Mouse (Mus musculus) neutrophil, adult 65 days (primary cell): Measurements from ENCODE around the gene Rpl28. TPM values are rescaled to one million over a fixed set of nuclear protein-coding genes. Genes with fewer than 3 reads are reported as not detected.

ENCODE experiments used
- total RNA-seq: library from RNA; stranded (reverse); gene quantifications from 2 replicates; pipeline ENCODE4 v1.2.4, GENCODE M21; 2023

The Rpl28 gene
- total RNA-seq: 636 and 649 TPM in 2 replicates

DNA sequence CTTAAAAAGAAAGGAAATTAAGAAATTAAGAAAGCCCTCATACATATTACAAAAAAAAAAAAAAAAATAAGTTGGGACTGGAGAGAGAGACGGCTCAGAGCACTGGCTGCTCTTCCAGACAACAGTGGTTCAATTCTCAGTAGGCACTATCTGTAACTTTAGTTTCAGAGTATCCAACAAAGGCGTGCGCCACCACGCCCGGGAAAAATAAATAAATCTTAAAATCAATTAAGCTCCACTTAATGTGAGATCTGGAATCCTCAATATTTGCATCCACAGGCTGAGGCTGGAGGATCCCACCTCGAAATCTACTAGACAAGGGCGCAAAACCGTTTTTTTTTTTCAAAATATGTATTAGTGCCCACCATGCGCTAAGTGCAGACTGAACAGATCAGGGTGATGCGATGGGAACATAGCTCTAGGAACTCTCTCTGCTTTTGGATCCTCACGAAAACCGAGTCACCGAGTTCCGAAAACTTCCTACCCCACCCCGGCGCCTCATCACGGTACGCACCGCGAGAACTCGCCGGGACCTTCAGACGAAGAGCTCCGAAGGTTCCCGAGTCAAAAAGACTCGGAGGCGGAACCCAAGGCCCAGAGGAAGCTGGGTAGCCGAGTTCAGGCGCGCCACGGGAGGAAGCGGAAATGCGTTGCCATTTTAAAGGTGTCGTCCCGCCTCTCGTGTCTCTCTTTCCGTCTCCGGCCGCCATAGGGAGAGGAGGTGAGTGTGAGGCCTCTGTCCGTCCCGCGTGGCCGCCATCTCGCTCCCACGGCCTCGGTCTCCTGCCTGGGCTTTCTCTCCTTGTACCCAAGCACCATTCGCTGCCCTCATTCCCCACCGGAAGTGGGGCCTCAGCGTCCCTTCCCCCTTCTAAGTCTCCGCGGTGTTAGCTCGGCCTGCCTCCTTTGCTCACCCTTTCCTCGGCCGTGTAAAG is at the start of gene Rpl28:
TSS of gene Rpl28 (plus strand) at position 597 of the 935 bp plus-strand sequence.

GRCm38 (mm10) chr7:4752821-4753570 is 39.7 kb upstream of the Rpl28 start, which contains the start of gene Cox6b2:
TSS of gene Cox6b2 (minus strand) at chr7:4753094.

GRCm38 (mm10) chr7:4771202-4771601 is 21.5 kb upstream of the Rpl28 start, which contains the start of gene Fam71e2:
TSS of gene Fam71e2 (minus strand) at chr7:4771302.

GRCm38 (mm10) chr7:4782759-4783158 is 9.9 kb upstream of the Rpl28 start, which contains the start of the genes Il11 and Tmem190:
TSS of gene Il11 (minus strand) at chr7:4782859.
TSS of gene Tmem190 (plus strand) at chr7:4782937.

GRCm38 (mm10) chr7:4789436-4789935 is 3.2 kb upstream of the Rpl28 start, which contains the start of gene Tmem238:
TSS of gene Tmem238 (minus strand) at chr7:4789656.

DNA sequence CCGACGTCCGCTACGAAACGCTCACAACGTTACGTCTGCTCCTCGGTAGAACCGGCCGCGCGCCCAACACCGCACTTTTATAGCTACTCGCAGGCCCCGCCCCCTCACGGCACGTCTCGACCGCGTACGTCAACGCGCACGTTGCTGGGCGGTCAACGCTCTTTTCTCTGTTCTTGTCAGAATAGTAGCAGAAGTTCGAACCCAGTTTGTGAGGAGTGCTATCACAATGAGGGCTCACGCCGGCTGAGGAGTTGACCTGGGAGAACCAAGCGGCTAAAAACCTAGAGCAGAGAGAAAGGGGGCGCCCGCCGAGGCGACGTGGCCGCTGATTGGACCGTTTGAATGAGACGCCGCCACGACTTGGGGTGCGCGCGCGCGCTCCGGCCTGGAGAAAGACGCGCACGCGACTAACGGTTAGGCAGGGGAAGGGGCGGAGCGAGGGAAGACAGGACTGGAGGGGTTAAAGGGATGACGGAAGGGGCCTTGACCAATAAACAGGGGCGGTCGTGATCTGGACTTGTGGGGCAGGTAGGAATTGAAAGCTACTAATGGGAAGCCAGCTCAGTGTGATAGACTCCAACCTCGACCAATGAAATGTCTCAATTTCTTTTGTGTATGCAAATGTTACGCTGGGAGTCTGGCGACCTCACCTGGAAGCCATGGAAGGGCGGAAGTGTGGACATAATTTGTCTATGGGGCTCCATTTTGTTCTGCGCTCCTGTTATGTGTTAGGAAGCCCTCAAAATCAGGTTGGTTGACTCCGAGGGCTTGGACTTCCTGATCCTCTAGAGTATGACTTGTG is 19.8 kb downstream of the Rpl28 start, which contains the start of gene Ube2s:
TSS of gene Ube2s (minus strand) at position 288 of the 802 bp plus-strand sequence.

GRCm38 (mm10) chr7:4844245-4844916 is 51.7 kb downstream of the Rpl28 start, which contains the start of gene Shisa7:
TSS of gene Shisa7 (minus strand) at chr7:4844696.

Other genes with a start within 250 kb of the Rpl28 start
- not detected in 2 replicates for gene Syt5, start 245.3 kb upstream of the Rpl28 start, total RNA-seq
- gene Ptprh, start 188.8 kb upstream of the Rpl28 start, total RNA-seq: 0.18 TPM in 1 of 2 replicates, not detected in the other
- 19.8 and 28.6 TPM in 2 replicates for gene Tmem86b, start 161.5 kb upstream of the Rpl28 start, total RNA-seq
- 161 and 201 TPM in 2 replicates for gene Ppp6r1, start 133.9 kb upstream of the Rpl28 start, total RNA-seq
- gene Hspbp1, start 107.8 kb upstream of the Rpl28 start, total RNA-seq: 14.1 and 21.6 TPM in 2 replicates
- gene Brsk1, start 102.3 kb upstream of the Rpl28 start, total RNA-seq: not detected in 2 replicates
- gene Tmem150b, start 67.6 kb upstream of the Rpl28 start, total RNA-seq: 8.8 and 12.9 TPM in 2 replicates
- gene Kmt5c, start 52.8 kb upstream of the Rpl28 start, total RNA-seq: 70.4 and 103 TPM in 2 replicates
- gene Cox6b2, start 39.8 kb upstream of the Rpl28 start, total RNA-seq: 11.2 and 13.4 TPM in 2 replicates
- gene Fam71e2, start 21.6 kb upstream of the Rpl28 start, total RNA-seq: not detected in 2 replicates
- gene Il11, start 10.0 kb upstream of the Rpl28 start, total RNA-seq: not detected in 2 replicates
- gene Tmem190, start 9.9 kb upstream of the Rpl28 start, total RNA-seq: not detected in 2 replicates
- gene Tmem238, start 3.2 kb upstream of the Rpl28 start, total RNA-seq: 0.95 and 2.3 TPM in 2 replicates
- 188 and 216 TPM in 2 replicates for gene Ube2s, start 19.7 kb downstream of the Rpl28 start, total RNA-seq
- gene Shisa7, start 51.8 kb downstream of the Rpl28 start, total RNA-seq: 1.0 TPM in 1 of 2 replicates, not detected in the other
- gene Isoc2b, start 77.4 kb downstream of the Rpl28 start, total RNA-seq: 4.1 and 4.4 TPM in 2 replicates
- gene Isoc2a, start 84.3 kb downstream of the Rpl28 start, total RNA-seq: 6.0 and 6.2 TPM in 2 replicates
- not detected in 2 replicates for gene Gm36210, start 113.6 kb downstream of the Rpl28 start, total RNA-seq
- gene Zfp628, start 122.3 kb downstream of the Rpl28 start, total RNA-seq: 13.2 and 16.2 TPM in 2 replicates
- gene Nat14, start 129.2 kb downstream of the Rpl28 start, total RNA-seq: 1.7 and 1.9 TPM in 2 replicates
- gene Ssc5d, start 132.9 kb downstream of the Rpl28 start, total RNA-seq: 0.44 TPM in 1 of 2 replicates, not detected in the other
- gene Sbk2, start 171.5 kb downstream of the Rpl28 start, total RNA-seq: not detected in 2 replicates
- not detected in 2 replicates for gene Sbk3, start 178.3 kb downstream of the Rpl28 start, total RNA-seq
- gene Zfp579, start 203.3 kb downstream of the Rpl28 start, total RNA-seq: 3.4 and 6.0 TPM in 2 replicates
- 11.9 and 12.6 TPM in 2 replicates for gene Zfp524, start 221.5 kb downstream of the Rpl28 start, total RNA-seq
- gene Fiz1, start 221.8 kb downstream of the Rpl28 start, total RNA-seq: 26.5 and 31.4 TPM in 2 replicates
- not detected in 2 replicates for gene Gm44973, start 222.6 kb downstream of the Rpl28 start, total RNA-seq
- gene Zfp865, start 227.5 kb downstream of the Rpl28 start, total RNA-seq: 38.0 and 47.1 TPM in 2 replicates
- gene Ccdc106, start 227.7 kb downstream of the Rpl28 start, total RNA-seq: 0.29 and 0.98 TPM in 2 replicates
- 0.98 TPM in 1 of 2 replicates, not detected in the other for gene 4632433K11Rik, start 241.2 kb downstream of the Rpl28 start, total RNA-seq
- 2.0 and 2.2 TPM in 2 replicates for gene Zfp784, start 245.6 kb downstream of the Rpl28 start, total RNA-seq